Mouse (Mus musculus) neural tube, embryonic 11.5 days (tissue): ENCODE results near the gene Ttc6. TPM values are rescaled to one million over a fixed set of nuclear protein-coding genes. Genes with fewer than 3 reads are reported as not detected.
A peak's percentile ranks its signal among the peaks of the same experiment; 100 is the strongest.

Source experiments
- ATAC-seq: fragments of 200-750 bp; cut with Nextera tagmentation; 2 replicates; pipeline ENCODE4 v1.8.0; 2017; ENCODE audit warnings: moderate number of reproducible peaks, mild to moderate bottlenecking, moderate TSS enrichment, moderate library complexity; ENCODE audit not compliant: insufficient read depth, low FRiP score, low TSS enrichment
- DNase-seq: peaks from one replicate; pipeline ENCODE4 v3.0.0-alpha.2; 2015; ENCODE audit warnings: low spot score
- H3K27ac ChIP-seq: fragments of 300-500 bp; sonication (generic); 2 replicates; pipeline ENCODE4 v1.5.1; 2014; ENCODE audit warnings: low read depth, mild to moderate bottlenecking, low read length
- H3K27me3 ChIP-seq: fragments of 300-500 bp; sonication (generic); 2 replicates; pipeline ENCODE4 v1.6.1; 2014; ENCODE audit warnings: mild to moderate bottlenecking, low read length, mixed read lengths; ENCODE audit not compliant: control insufficient read depth, insufficient read depth
- H3K36me3 ChIP-seq: fragments of 300-500 bp; sonication (generic); 2 replicates; pipeline ENCODE4 v1.6.1; 2014; ENCODE audit warnings: mild to moderate bottlenecking, low read length, moderate library complexity, mixed read lengths; ENCODE audit not compliant: control insufficient read depth, insufficient read depth
- H3K4me1 ChIP-seq: fragments of 300-500 bp; sonication (generic); 2 replicates; pipeline ENCODE4 v1.6.1; 2014; ENCODE audit warnings: low read length, mixed read lengths; ENCODE audit not compliant: control insufficient read depth, insufficient read depth
- H3K4me2 ChIP-seq: fragments of 300-500 bp; sonication (generic); 2 replicates; pipeline ENCODE4 v1.6.1; 2014; ENCODE audit warnings: low read depth, mild to moderate bottlenecking, moderate library complexity
- H3K4me3 ChIP-seq: fragments of 300-500 bp; sonication (generic); 2 replicates; pipeline ENCODE4 v1.5.1; 2014; ENCODE audit warnings: low read depth, low read length
- H3K9ac ChIP-seq: fragments of 300-500 bp; sonication (generic); 2 replicates; pipeline ENCODE4 v1.6.1; 2014; ENCODE audit warnings: mild to moderate bottlenecking, low read length
- H3K9me3 ChIP-seq: fragments of 300-500 bp; sonication (generic); 2 replicates; pipeline ENCODE4 v1.6.1; 2016; ENCODE audit warnings: low read length; ENCODE audit not compliant: control insufficient read depth
- WGBS: fragments of 180-500 bp; shearing (Covaris S2); extraction: QIAGEN DNeasy Blood & Tissue Kit; methylation state at CpG from one replicate; pipeline ENCODE4 v1.1.7; 2014; 5-methylcytosine and 5-hydroxymethylcytosine counted together
- polyA plus RNA-seq: library from polyadenylated mRNA; unstranded; fragments of >200 nt; fragmentation: Nextera tagmentation; extraction: Ambion mirVana; gene quantifications from 2 replicates; pipeline ENCODE4 v1.2.1, GENCODE M21; 2014

The Ttc6 gene
- polyA plus RNA-seq, 1 experiment from 2014 or later: 0.33 TPM

GRCm38 (mm10) chr12:57709966-57710365 lies 146.1 kb downstream of the Ttc6 start:
- Histone ChIP-seq H3K36me3 (no peaks in the 10 kb centered on the region), H3K4me1 (no peaks in the 10 kb centered on the region), H3K27ac (no peak overlapping the region), H3K27me3 (no peaks in the 10 kb centered on the region), H3K4me2 (no peak overlapping the region), H3K9ac (no peak overlapping the region), H3K9me3 (no peaks in the 10 kb centered on the region), H3K4me3 (no peak overlapping the region)
- DNase-seq: no peak
- 100% methylated on average over 1 of the region's 1 CpGs for WGBS
- no peak for ATAC-seq

- no peak overlapping the region for H3K9ac ChIP-seq
- WGBS: 88% methylated on average over 7 of the region's 7 CpGs
Observed at GRCm38 (mm10) chr12:57764720-57765119, 200.8 kb downstream of the Ttc6 start.

GRCm38 (mm10) chr12:57776290-57776997 lies 212.5 kb downstream of the Ttc6 start:
- Histone ChIP-seq H3K4me2 (no peak overlapping the region), H3K9ac (no peak overlapping the region), H3K27me3 (no peaks in the 10 kb centered on the region), H3K27ac (no peak overlapping the region), H3K36me3 (no peaks in the 10 kb centered on the region), H3K4me3 (no peak overlapping the region), H3K9me3 (no peaks in the 10 kb centered on the region), H3K4me1 (0 out of 2 replicates have a peak, but pooled peaks cover 3% of the 10 kb centered on the region)
- WGBS: 13% methylated on average over 12 of the region's 12 CpGs
- peak; percentile 23 for DNase-seq
- peak; percentile 41; the same call in 1 of the 2 replicates for ATAC-seq

More at GRCm38 (mm10) chr12:57764720-57765119, 200.8 kb downstream of the Ttc6 start:
- no peak overlapping the region for H3K27ac ChIP-seq
- ATAC-seq (no peak), DNase-seq (no peak)
- H3K9me3 ChIP-seq: no peaks in the 10 kb centered on the region
- H3K36me3 ChIP-seq: no peaks in the 10 kb centered on the region
- H3K4me3 ChIP-seq: no peak overlapping the region
- H3K27me3 ChIP-seq: no peaks in the 10 kb centered on the region
- H3K4me2 ChIP-seq: no peak overlapping the region
- H3K4me1 ChIP-seq: no peaks in the 10 kb centered on the region

DNA sequence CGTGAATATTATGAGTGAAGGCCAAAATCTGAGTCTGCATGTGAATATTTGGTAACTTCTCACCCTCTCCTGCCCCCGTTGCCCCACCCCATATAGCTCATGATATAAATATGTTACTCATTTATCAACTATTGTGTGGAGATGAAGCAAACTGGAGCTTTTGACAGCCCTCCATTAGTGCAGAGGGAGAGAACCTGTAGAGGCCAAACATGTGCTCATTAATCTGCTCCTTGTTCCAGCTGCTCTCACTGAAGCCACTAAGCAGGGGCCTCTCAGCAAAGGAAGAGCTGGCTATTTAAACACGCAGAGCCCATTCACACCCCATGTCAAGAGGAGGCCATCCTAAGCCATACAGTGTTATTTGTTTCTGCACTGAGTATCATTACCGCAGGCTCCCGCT lies 218.0 kb downstream of the Ttc6 start:
- no peak for DNase-seq
- H3K4me2 ChIP-seq: no peak overlapping the region
- H3K9me3 ChIP-seq: no peaks in the 10 kb centered on the region
- no peak overlapping the region for H3K9ac ChIP-seq
- ATAC-seq: no peak
- H3K4me3 ChIP-seq: no peak overlapping the region
- H3K4me1 ChIP-seq: no peaks in the 10 kb centered on the region
- H3K27ac ChIP-seq: no peak overlapping the region
- H3K36me3 ChIP-seq: no peaks in the 10 kb centered on the region
- WGBS: 82% methylated on average over 5 of the region's 5 CpGs
- no peaks in the 10 kb centered on the region for H3K27me3 ChIP-seq

GRCm38 (mm10) chr12:57787471-57787870 lies 223.6 kb downstream of the Ttc6 start:
- Histone ChIP-seq H3K27me3 (no peaks in the 10 kb centered on the region), H3K9ac (no peak overlapping the region), H3K4me3 (no peak overlapping the region), H3K36me3 (no peaks in the 10 kb centered on the region), H3K9me3 (no peaks in the 10 kb centered on the region), H3K27ac (no peak overlapping the region), H3K4me2 (no peak overlapping the region), H3K4me1 (no peaks in the 10 kb centered on the region)
- 34% methylated on average over 5 of the region's 5 CpGs for WGBS
- DNase-seq (peak; percentile 49), ATAC-seq (no peak; the same call in 1 of the 2 replicates)

Other genes starting within 250 kb of the Ttc6 start
- 1.6 and 1.7 TPM in 2 replicates for gene Foxa1, start 17.2 kb upstream of the Ttc6 start, polyA plus RNA-seq